Mouse (Mus musculus) layer of hippocampus, adult 9-10 months (tissue): ENCODE measurements around the gene Slx1b.
"Not testable (repeated sequence)": the region's sequence is repeated elsewhere in the genome, so short reads cannot be mapped to it uniquely, and the experiment has no call there.

Source experiments
- DNase-seq: peaks from one replicate; pipeline ENCODE4 v3.0.0; 2022; ENCODE audit warnings: low spot score

Slx1b gene

DNA sequence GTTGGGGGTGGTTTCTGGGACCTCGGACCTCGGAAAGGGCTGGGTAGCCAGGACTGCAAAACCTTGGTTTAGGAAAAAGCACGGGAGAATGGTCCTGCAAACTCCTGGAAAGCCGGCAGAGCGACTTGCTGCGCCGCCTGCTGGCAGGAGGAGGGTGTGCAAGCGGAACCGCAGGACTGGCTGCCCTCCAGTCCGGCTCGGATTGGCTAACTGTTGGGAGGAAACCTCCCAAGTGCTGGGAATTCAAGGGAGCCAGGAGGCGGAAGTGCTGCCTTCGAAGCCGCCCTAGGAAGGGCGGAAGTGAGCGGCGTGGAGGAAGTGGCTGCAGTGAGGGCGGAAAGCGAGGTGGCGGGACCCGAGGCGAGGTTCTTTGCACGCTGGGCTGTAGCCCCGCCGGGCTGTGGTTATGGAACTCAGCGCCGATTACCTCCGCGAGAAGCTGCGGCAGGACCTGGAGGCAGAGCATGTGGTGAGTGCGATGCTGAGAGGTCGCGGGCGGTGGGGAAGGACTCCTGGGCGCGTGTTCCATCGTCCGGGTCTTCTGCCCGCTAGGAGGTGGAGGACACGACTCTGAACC is at the start of gene Slx1b:
Slx1b (minus strand) TSS at position 154 of the 577 bp plus-strand sequence.
- DNase-seq, result peak; percentile 89

DNA sequence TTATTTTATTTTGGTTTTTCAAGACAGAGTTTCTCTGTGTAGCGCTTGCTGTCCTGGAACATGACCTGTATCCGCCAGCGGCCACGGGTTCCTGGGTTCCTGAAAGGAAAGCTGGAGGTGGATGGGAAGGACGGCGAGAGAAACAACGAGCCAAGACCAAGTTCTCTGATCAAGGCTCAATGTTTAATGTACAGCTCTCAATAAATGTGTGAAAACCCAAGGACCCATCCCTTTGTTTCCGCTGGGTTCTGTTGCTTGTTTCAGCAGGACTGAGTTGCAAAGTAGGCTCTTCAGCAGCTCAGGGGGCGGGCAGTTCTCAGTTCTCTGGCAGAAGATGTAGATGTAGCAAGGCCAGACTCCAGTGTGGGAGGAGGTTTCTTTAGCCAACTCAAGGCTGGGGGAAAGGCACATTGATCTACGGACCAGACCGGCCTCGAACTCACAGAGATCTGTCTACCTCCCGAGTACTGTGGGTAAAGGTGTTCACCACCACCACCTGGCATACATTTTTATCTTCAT is 46.4 kb upstream of the Slx1b start:
- no peak for DNase-seq

DNA sequence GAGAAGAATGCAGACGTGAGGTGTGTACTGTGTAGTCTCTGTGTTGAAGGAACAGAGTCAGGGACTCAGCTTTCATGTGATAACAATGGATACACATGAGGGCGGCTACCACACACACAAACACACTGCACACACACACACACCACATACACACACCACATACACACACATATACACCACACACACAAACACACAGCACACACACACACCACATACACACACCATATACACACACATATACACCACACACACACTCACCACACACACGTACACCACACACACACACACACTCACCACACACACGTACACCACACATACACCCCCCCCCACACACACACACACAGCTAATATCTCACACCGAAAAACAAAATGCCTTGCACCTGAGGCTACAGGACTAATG is 45.9 kb upstream of the Slx1b start:
- DNase-seq, result no peak

DNA sequence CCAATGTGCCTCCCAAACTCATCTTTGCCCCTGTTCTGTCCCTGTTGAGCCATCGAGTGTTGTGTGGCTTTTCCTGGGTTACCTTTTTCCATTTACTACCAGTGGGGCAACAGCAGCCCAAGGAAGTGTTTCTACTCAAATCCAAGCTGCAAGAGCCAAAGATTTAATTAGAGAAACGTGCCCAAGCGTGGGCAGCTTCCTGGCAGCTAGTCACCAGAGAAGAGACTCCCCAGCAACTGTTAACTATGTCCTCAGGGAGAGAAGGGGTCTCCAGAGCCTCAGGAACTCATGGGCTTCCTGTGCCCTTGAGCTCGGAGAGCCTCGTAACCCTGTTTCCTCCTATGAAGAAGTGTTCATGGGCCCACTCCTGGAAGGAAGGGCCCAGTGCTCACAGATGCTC is 45.4 kb upstream of the Slx1b start:
- DNase-seq, result no peak

DNA sequence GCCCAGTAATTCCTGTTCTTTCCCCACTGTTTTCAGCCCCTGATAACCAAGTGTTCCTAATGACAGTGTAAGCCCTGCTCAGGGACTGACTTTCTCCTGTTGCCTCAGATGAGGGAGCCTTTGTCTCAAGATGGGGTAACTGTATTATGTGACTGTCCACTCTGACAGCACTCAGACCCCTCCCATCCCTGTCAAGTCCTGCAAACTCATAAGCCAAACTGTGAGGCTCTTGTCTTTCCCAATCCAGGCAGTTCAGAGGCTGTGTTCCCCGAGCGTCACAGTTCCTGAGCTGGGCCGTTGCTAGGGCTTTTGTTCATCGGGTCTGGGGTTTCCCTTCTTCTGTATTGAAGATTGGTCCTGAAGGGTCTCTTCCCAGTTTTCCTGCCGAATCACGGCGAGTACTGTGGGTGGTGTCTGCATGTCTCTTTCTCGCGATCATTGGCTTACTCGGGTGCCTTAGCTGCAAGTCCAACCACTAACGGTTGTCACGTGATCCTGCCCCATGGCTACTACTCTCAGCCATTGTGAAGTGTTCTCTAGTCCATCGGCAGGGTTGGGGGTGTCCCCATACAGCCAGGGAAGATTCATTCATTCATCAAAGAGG is 44.6 kb upstream of the Slx1b start:
- DNase-seq, result no peak

DNA sequence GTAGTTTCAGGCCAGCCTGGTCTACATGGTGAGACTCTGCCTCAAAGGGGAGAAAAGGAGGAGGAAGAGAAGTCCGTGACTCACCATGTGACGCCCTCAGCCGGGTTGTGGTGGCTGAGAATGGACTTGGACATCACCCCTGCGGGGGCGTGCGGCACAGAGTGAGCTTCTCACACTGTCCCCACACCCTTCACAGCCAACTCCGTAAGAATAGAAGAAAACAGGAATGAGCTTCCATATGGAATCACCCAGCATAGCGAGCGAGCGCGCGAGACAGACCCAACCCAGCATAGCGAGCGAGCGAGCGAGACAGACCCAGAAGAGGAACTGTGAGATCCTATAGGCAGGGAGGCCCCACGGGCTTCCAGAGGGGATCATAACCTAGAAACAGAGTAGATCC is 44.0 kb upstream of the Slx1b start:
- no peak for DNase-seq

DNA sequence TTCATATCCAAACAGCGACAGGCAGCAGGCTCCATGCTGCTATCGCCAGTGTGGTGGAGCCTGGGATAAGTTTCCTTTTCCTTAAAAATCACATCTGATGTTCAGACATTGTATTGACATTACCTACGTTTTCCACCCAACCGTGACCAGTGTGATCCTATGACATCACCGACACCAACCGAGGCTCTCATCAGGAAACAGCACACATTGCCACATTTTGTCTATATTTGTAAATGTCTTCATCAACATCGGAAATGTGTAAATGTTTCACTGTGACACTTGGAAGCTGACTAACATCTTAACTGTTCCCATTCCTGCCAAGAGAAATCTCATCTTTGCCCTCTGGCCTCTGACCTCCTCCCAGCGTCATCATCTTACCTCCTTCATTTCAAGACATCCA is 40.5 kb upstream of the Slx1b start:
- DNase-seq, result no peak

DNA sequence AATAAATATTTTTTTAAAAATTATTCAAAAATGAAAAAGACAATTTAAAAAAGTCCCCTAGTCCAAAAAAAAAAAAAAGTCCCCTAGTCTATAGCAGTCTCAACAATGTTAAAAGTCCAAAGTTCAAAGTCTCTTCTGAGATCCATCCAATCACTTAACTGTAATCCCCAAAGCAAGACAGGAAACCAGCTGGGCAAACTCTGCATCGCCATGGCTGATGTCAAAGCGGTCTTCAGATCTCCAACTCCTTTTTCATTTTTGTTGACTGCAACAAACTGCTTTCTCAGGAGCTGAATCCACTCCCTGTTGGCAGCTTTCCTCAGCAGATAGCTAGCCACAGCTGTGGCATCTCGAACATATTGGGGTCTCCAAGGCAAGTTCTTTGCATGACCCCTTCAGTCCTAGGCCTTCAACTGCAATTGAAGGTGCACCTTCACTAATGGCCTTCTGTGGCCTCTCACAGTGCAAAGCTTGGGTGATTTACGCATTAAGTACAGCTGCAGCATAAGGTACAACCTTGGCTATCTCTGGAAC is 34.7 kb upstream of the Slx1b start:
- not testable (repeated sequence) for DNase-seq

DNA sequence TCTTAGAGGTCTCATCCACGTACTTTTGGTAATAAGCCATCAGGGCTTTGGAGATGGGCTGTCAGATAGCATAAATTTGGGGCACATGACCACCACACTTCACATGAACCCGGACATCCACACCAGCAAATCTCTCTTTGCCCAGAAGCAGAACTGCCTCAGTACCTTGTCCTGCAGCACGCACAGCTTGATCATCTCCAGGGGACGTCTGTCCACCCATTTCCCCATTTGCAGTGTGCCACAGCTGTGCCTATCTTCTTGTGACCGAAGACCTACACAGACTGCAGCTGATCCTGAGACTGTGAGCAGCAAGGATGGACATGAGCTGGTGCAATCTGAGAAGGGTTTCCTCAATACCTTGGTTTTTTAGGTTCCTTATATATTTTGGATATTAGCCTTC is 30.1 kb upstream of the Slx1b start:
- no peak for DNase-seq

DNA sequence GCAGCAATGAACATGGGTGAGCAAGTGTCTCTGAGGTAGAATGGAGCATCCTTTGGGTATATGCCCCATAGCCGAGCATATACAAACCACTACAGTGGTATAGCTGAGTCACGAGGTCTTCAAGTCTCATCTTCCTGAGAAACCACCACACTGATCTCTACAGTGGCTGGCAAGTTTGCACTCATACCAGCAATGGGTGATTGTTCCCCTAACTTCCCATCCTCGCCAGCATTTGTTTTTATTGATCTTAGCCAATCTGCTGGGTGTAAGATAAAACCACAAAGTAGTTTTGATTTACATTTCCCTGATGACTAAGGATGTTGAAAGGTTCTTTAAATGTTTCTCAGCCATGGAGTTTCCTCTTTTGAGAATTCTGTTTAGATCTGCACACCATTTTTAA is 29.5 kb upstream of the Slx1b start:
- no peak for DNase-seq

DNA sequence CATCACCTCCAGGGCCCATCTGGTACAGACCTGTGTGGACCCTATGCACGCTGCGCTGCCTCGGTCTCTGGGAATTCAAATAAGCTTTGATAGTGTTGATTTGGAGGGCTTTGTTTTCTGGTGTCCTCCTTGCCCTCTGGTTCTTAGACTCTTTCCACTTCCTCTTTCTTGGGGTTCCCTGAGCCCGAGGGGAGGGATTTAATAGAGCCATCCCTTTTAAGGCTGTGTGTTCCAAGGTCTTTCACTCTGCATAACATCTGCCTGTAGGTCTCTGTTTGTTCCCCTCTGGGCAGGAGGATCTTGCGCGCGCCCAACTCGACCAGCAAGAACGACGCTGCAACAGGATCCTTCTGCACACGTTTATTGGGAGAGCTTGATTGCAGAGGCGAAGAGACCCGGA is 26.1 kb upstream of the Slx1b start:
- no peak for DNase-seq

DNA sequence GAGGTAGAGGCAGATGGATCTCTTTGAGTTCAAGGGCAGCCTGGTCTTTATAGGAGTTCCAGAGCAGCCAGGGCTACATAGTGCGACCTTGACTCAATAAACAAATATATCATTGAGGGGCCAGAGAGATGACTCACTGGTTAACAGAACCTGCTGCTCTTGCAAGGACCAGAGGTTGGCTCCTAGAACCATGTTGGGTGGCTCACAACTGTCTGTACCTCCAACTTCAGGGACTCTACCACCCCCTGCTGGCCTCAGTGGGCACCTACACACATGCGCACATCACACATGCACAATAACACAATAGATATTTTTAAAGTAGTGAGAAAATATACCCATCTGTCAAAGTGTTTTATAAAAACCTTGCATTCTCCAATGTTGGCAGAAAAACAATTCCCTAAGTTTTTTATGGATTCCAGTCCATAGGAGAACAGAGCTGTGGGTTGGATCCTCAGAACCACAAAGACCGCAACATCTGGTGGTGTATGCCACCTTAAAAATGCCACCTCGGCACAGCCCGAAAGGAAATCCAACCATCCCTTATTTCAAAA is 23.3 kb upstream of the Slx1b start:
- no peak for DNase-seq

DNA sequence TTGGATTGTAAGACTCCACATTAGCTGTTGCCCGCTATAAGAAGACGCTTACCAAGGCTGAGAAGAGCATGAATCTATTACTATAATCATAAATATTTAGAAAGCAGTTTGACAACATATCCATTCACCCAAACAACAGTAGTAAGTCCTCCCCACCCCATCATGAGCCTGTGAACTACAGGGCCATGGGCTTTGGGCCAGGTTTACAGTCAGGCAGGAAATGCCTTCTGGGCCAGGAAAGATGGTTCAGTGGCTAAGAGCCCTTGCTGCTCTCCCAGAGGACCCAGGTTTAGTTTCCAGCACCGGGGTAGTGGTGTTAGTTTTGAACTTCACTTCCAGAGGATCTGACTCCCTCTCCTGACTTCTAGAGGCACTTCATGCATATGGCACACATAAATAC is 22.0 kb upstream of the Slx1b start:
- no peak for DNase-seq

DNA sequence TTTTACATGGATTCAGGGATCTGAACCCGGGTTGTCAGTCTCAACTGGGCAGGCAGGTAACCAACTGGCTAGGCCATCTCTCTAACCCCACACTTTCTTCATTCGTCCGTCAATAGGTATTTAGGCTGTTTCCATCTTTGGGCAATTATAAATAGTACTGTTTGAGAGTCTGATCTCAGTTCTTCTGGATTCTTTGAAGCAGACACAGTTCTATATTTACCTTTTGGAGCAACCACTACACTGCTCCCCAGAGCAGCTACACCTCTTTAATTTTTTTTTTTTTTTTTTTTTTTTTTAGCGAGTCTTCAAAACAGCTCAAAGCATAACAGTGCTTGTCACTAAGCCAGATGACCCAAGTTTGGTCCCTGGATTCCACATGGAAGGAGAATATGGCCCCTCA is 20.1 kb upstream of the Slx1b start:
- no peak for DNase-seq

DNA sequence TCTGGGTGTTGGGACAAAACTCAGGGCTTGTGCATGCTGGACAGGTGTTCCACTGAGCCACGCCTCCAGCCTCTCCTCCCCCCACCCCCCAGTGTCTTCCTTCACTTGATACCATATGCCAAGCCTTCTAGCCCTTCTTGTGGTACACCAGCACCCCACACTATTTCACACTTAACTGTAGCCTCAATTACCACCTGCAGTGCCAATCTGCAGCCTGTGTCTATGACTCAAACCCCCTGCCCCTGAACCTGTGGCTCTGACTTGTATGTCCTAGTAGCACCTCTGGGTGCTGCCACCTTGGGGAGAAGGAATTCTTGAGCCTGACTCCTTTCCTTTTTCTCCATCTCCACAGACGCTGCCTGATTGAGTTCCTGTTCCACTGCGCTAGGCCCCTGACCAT is 16.3 kb upstream of the Slx1b start:
- no peak for DNase-seq

DNA sequence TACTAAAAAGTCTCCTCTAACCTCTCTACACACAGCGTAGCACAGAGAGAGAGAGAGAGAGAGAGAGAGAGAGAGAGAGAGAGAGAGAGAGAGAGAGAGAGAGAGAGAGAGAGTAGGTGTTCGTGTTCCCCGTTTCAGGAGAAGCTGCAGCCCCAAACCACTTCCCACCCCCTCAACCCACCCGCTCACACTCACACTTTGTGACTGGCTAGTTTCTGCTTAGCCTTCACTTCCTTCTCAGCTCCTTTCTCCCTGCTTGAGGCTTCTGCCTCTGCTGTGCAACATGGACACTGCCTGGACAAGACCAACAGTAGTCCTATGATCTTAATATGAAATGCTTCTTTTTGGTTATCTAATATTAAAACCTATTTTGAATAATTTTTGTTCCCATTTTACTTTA is 14.7 kb upstream of the Slx1b start:
- no peak for DNase-seq

DNA sequence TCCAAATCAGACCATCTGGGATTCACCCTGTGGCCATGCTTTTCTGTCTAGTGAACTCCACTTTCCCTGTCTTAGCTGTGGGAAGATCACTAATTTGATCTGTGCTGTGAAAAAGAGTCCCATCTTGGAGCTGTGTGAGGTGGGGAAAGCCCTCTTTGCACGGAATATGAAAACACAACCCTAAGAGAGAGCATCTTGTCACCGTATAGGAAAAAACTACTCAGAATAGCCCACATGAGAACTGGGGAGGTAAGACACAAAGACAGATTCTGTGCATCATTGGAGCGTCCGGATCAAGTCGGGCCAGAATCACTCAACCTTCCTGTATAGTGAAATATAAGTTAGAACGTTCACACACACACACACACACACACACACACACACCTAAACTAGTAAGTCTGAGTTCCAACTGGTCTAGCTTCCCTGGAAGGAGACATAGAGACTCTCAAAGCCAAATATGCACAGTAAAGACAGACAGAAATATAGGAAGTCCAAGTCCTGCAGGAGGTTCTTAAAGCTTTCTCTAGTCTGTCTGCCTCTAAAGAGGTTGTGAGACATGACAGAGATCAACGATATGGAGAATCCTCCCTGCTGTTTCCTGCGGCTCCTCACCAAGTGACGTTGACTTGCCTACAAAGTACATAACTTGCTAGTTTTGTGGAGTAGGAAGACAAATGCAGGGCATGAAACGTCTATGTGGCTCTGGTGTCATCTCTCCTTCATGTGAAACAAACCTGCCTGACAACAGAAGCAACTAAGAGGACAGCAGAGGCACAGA is 12.8 kb upstream of the Slx1b start:
- DNase-seq, result no peak

DNA sequence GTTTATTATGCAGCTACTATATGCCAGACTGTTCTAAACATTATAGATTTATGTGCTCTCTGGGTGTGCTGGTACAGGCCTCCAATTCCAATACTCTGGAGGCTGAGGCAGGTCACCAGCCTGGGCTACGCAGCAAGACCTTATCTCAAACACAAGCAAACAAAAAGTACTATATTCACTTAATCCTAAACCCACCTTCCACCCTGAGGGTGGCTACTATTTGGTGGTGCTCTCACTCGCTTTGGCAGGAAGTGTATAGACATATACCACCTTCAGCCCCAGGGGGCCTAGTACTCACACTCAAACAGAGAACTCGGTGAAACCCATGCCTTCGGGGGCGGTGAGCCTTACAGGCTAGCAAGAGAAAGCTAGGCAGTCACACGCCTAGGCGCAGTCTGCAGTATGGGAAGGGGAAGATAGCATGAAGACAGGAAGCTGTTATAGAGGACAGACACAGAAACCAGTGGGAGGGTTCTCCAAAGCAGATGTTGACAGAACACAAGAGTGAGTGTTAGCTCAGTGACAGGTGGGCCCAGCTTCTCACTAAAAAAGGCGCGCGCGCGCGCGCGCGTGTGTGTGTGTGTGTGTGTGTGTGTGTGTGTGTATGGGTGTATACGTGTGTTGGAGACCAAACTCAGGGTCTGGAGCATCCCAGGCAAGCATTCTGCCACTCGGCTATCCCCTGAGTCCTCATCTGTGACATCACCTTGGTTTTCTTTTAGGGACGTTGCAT is 12.0 kb upstream of the Slx1b start, which contains the start of gene Coro1a:
Coro1a (minus strand) TSS at position 346 of the 733 bp plus-strand sequence.
- no peak for DNase-seq

DNA sequence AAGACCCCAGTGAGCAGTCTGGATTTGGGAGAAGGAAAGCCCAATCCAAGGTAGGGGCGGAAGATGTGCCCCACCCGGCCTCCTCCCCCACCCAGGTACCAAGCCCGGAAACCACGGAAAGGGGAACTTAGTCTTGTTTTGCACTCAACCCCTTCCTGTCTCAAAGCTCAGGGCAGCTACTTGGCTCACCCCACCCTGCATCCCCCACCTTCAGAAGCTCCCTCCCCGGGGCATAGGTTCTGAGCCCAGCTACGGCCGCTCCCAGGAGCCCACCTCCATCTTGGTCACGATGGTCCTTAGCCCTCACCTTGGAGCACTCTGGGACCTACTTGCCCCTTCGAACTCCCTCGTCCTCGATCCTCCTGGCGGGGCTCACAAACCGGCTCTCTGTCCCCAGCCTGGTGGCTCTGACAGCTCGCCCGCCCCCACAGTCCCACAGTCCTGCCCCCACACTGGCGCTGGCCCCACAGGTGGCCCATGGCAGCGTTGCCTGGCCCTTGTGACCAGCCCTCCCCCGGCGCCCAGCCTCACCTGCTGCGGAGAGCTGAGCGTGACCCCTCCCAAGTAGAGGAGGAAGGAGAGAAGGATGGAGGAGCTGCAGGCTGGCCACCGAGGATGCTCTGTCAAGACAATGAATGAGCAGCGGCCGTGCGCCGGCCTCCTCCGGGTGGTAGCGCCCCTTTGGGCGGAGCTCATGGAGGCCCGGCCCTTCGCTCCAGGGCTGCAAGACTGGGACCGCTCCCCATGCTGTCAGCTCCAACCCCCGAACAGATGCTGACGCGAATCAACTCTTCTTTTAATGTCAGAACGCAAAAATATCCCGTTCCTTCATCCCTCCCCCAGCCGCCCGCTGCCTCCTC is 8.8 kb upstream of the Slx1b start:
- DNase-seq, result peak; percentile 77

DNA sequence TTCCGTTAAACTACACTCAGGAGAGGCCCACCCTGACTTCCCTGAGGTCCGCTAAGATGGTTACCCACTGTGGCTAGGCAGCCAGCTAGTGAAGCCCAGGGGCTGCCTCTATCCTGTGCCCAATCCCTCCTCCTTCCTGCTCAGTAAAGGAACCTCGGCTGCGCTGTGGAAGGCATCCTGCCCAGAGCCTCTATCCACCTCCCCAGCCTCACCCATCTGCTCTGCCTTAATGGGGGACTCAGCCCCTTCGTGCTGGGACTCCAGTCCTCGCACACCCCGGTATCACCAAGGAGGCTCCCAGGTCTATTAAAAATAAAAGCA is 8.1 kb upstream of the Slx1b start:
- DNase-seq, result no peak
